Mouse (Mus musculus): ENCODE measurements at regions not wholly inside any gene's neighbourhood (a gene's known extent, or its start where the extent isn't known, plus 50 kb on each side); places are given as distances from the start of the nearest gene placed in this dataset.

DNA sequence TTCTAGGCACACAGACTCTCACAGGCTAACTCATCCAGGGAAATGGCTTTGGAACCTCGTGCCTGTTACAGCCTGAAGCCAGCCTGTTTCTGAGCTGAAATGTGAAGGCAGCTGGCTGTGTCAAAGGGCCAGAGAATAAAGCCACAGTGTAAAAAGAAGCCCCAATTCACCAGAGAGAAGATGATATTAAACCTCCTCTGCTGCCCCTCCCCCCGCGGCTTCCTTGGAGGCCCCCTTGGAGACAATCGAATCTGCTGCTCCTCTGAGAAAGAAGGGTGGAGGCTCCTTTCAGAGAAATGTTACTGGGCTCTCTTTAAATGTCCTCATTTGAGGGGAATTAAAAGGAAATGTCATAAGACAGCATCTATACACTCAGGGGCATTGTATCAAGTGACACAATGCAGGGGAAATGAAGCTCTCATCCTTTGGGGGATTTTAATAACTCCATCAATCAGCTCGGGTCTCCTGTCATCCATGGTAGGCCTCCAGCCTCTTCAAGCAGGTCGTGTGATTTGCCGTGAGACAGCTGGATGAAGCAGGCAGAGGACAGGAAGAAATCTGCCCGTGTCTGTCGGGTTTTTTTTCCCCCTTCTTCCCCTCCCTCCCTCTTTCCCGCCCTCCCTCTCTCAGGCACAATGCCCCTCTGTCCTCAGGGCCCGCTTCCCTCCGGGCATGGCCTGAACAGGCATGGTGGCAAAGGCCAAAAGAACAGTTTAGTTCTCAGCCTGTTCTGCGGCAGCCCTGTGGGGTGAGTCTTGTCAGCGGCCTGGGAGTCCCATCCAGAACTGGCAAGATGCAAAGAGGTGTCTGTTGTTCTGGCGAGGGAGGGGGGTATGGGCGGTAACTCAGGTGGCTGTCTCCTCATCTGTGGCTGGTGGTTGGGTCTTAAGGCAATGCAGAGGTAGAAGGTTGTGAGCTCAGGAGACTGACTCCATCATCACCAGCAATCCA lies 372.6 kb downstream of the Cog6 start:
- DNase-seq (ENCODE audit: low read depth, low spot score) = no peak

DNA sequence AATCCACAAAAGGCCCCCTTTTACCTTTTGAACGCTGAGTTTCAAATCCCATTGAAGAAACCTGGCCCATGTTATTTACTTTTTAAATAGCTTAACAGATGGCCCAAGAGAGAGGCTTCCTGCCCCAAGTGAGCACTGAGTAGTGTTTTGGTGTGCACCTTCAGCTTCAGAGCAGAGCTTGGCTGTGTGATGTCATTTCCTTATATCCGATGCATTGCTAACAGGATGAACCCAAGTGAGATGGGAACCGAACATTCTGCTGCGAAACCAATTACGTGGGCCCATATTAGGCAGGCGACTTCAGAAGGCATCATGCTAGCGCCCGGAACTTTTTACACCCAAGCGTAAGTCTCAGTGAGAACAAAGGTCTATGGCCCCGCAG lies 373.2 kb downstream of the Cog6 start:
- DNase-seq (ENCODE audit: low read depth, low spot score) = no peak

DNA sequence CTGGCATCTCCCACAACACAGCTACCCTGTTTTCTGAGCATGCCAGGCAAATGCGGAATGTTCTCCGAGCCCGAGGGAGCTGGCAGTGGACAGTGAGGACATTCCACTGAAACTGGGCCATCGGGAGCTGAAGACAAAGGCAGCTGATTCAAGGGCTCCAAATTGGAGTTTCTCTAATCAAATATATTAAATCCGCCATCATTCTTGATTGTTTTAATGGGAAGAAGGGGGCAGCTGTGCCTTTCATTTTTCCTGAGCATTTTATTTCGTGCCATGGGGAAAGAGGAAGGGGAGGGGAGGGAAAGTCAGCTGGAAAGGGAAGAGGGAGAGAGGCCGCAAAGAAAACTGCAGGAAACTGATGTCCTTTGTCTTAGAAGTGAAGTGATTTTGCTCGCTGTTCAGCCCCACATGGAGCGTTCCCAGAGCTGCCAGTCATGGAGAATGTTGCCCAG lies 373.9 kb downstream of the Cog6 start:
- no peak for DNase-seq (ENCODE audit: low read depth, low spot score)

DNA sequence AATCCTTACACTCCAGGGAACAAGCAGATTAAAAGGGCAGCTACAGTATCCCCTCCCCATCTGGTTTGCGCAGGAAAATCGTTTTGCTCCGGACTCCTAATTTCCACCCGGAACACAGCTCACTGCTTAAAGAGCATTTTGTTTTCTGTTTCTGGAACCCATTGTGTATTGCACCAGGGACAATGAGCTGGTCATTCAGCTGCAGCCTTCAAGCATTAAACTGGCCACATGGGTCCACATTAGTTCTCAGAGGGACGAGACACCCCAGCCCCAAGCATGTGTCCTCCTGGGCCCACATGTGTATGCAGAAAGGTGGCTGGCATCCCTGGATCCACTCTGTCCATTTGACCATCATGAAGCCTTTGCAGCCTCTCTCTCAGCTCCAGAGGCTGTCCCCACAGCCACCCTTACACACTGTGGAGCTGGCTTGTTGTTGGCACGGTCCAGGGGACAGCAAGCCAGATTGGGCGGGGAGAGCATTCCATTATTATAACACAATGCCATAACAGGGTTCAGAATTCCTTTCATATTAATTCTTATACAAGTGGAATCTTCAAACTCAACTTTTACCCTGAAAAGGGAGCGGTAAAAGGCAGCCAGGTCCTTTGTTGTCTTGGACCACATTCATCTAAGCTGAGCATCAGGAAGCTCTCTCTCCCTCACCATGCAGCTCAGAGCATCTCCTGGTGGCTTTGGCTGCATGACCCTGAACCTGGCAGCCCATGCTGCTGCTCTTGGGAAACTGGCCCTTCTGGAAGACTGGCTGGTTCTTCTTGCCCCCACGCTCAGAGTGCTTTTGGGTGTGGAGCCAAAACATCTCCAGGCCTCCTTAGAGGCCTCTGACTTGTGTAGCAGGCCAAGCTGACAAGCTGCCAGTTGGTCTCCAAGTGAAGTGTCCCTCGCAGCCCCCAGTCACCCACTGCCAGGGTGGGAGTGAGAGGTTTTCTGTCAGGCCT lies 373.4 kb downstream of the Foxo1 start:
- DNase-seq (ENCODE audit: low read depth, low spot score) = no peak

DNA sequence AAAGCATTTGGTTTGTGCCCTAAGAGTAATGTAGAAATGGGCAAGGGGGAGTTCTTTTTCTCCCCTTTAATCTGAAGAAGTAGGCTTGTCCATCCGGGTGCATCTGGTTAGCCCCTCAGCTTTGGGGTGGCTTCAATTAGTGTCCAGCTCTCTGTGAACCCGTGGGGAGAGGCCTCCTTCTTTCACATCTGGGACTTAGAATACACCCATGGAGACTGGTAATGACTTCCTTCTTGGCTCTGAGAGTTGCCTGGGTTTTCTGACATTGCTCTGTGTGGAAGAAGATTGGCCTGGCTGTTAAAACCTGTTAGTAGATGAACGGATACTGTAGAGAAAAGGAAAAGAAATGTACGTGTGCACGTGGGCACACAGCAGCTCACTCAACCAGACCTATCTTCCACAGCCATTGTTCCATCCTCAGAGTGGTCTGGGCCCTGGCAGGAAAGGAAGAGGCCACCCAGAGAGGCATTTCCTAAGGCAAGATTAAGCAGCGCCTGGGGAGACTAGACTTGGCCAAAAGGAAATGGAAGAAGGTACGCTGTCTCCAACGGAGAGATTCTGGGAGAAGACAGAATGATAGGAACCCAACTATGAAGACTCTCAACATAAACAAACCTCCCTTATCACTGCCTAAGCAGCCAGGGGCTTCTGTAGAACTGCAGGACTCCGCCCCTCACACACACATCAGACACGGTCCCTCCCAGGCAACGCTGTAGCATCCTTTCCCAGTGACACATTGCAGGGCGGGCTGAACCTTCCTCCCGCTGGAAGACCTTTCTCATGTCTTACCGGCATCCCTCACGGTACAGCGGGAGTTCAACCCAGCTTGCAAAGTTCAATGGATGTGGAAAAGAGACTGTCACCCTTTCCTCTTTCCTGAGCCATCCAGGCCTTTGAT lies 372.4 kb downstream of the Foxo1 start:
- no peak for DNase-seq (ENCODE audit: low read depth, low spot score)

DNA sequence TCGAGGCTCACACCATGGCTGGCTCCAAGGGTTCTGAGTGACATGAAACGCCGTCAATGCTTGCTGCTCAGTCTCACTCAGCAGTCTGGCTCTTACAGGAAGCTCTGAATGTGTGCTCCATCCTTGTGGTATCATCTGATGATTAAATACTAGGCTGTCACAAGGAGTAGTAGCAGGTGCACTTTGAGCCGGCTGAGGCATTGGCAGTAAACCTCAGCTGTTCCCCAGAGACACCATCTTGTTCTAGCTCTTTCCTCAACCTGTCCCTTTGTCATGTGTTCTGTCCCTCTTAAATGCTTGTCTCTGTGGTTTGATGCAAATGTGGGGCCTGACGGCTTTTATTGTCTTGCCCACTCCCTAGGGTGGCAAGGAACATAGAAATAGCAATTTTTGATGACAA lies 370.7 kb downstream of the Foxo1 start:
- DNase-seq (ENCODE audit: low read depth, low spot score) = no peak

DNA sequence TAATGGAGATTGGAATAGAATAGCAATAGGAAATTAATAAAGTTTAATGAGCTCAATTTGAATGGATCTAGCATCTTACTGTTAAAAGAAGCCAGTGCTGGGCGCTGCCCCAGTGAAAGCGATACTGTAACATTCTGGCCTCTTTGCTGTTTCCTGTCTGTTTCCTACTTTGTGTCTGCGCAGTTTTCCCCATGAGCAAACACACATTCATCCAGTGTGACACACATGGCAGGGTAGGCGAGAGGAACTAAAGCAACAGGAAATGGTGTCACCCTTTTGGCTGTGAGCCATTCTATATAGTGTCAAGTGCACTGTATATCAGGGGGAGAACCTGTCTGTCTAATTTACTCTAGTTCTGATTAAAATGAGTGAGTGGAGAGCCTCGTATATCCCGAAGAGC lies 366.2 kb downstream of the Foxo1 start:
- no peak for DNase-seq (ENCODE audit: low read depth, low spot score)

DNA sequence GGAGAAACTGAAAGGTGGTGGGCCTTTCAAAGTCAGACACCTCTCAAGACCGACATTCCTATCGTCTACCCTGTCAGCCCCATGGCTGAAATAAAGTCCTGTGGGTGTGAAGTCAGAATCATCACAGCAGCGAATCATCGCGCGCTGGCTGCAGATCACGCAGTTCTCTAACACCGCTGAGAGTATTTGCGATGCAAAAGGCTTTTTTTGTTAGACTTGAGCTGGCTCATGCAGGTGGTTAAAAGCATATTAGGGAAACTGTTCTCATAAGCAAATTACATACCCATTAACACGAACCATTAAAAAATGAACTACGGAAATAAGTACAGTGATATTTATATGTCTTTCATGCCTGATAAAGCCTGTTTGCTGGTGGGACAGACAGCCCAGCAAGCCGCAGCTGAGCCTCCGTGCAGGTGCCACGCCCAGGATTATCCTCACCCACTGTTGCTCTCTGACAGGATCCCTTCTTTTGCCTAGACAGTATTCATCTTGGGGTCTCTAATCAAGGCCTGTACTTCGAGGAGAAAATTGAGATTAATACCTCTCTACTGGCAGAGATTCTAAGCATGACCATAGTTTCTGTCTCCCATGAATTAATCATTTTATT lies 365.5 kb downstream of the Foxo1 start:
- no peak for DNase-seq (ENCODE audit: low read depth, low spot score)

DNA sequence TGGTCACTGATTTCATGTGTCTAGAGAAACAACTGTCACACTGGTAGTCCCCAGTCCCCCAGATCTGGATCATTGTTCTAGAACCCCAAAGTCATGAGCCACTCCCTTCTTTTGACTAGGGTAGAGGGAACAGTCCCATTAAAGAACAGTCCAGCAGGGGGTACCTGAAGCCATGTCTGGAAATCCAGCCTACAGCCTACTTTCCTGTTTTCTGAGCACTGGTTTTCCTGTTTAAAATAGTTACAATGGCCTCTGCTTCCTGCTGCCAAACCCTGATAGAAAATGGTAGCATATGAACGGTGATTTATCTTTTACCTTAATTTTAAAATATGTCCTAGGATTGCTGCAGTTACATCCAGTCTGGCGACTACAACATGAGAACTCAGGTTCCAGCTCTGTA lies 364.5 kb downstream of the Foxo1 start:
- no peak for DNase-seq (ENCODE audit: low read depth, low spot score)

DNA sequence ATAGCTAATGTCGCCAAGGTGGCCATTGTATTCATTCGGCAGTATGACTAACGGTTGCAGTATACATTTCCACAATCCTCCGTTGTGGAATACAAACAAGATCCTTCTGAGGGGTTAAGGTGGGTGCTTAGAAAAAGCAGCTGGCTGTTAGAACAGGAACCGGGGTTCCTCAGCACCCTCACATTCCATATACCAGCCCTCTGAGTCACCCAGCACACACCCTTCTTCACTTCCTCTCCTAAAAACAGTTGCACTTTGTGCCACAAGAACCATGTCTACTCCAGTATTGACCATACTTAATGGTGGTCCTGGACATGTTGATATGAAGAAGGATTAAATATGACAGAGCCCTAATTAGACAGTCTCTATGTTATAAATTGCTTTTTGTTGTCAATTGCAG lies 362.1 kb downstream of the Foxo1 start:
- no peak for DNase-seq (ENCODE audit: low read depth, low spot score)

DNA sequence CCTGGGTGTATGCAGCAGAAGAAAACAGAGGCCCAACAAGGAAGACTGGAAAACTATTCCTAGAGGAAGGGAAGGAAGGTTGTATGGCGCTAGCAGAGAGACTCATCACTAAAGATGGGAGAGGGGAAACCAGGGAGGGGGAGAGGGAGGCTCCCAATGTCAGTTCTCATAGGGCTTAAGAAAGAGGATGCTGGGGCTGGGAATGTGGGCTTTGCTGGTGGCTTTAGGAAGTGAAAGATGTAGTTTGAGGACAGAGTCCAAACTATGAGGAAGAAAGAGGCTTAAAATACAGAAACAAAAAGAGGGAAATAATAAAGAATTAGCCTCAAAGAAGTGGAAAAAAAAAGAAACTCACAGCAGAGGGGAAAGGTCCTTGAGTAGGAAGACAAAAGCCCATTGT lies 357.0 kb downstream of the Foxo1 start:
- no peak for DNase-seq (ENCODE audit: low read depth, low spot score)

DNA sequence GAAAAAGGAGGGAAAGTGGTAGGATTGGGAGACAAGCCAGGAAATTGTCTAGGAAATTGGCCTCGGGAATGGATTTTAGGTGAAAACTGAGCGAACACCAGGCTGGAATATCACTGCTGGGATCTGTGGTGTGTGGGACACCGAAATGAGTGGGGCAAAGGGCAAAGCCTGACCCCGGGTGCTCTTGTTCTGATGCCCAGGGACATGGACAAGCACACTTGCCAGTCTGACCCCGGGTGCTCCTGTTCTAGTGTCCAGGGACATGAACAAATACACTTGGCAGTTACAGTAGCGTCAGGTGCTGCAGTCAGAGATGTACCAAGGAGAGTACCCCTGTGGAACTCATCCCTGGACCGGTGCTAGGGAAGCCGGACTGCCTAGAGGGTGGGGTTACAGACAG lies 354.4 kb downstream of the Foxo1 start:
- no peak for DNase-seq (ENCODE audit: low read depth, low spot score)

DNA sequence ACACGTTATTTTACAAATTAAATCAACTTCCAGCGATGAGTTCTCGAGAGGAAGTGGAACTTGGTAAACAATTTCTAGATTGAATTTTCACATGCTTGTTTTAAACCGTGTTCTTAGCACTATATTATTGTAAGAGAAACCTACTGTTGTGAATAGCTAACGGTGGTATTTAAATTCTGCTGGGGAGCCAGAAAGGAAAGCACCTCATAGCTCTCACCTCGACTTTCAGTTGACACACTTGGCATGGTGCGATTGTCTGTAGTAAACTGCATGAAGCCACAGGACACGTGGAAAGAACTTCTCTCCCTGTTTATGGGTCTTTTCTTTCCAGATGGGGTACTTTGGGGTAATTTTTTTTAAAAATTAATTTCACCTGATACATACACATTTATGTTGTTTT lies 353.8 kb downstream of the Foxo1 start:
- DNase-seq (ENCODE audit: low read depth, low spot score) = no peak

DNA sequence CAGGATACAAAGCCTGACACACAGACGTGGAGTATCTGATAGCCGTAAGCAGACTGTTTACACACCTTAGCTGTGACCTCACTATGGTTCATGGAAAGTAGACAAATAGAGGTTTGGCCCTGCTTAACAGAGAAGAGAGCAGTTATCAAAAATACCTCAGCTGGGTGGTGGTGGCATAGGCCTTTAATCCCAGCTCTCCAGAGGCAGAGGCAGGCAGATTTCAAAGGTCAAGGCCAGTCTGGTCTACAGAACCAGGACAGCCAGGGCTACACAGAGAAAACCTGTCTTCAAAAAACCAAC lies 350.7 kb downstream of the Foxo1 start:
- no peak for DNase-seq (ENCODE audit: low read depth, low spot score)

DNA sequence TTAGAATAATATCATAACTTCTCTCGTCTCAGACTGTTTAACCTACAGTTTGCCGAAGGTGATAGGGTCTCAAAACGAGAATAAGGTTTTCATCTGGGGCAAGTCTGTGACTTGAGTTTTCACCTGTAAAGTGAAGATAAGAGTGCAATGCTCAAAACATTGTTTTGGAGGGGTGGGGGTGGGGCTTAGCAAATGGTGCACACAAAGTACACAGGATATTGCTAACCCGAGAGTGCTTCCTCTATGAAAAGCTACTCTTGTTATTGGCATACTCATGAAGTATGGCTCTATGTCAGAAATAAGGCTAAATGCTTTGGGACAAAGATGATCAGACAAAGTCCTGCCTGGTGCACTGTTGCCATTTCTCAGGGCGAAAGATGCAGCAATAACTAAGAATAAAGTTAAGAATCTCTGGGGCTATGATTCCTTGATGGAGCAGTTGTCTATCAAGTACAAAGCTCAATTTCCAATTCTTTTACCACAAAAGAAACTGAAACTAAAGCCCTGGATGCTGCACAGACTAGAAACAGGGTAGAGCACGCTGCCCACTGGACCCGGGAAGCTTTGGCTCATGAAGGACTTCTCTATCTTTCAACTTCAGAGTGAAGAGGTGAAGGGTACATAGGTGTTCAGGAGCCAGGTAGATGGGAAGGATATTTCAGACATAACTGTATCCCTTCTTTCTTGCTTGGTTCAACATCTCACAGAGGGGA lies 350.2 kb downstream of the Foxo1 start:
- no peak for DNase-seq (ENCODE audit: low read depth, low spot score)

DNA sequence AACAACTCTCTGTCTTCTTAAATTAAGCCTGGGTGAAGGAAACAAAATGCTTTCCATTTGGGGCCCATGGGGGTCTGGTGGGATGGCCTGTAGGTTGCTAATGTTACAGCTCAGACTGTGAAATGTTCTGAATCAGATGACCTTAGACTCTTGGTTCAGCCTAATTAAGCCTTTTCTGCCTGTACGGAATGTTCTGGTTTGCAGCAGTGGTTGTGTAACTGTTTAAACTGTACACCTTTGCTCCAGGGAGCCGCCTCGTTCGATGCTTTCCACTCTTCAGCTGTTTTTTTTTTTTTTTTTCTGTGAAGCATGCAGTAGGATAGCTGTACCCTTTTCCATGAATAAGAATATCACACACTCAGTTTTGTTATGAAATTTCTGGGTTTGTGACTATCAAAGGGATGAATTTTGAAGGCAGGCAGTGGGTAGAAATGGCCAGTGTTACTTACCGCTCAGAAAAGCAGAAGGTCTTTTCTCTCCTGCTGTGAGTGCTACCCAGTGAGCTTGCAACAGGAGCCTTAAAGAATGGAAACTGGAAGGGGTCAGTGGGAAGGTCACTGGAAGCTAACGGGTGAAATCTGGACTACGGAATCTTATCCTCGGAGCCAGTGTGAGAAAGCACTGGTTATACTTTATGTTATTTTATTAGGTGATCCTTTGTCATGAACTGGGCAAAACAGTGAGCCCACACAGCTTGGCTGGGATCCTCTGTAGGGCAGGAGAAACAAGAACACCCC lies 349.4 kb downstream of the Foxo1 start:
- DNase-seq (ENCODE audit: low read depth, low spot score) = no peak

DNA sequence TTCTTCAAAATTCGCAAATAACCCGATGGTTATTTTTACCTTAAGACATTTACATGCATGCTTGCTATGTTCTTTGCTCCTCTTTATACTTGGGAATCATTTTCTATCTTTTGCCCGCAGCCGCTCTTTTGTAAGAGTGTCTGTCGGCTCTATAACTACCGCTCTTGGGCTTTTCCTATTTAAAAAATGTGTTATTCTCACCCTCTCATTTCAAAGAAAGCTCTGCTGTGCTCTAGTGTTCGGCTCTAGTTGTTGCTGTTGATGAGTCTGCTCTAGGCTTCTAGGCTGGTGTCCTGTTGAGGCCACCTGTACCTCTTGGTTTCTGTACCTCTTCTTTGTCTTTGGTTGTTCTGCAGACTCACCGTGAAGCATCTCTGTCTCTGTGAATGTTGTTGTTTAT lies 343.7 kb downstream of the Foxo1 start:
- no peak for DNase-seq (ENCODE audit: low read depth, low spot score)

DNA sequence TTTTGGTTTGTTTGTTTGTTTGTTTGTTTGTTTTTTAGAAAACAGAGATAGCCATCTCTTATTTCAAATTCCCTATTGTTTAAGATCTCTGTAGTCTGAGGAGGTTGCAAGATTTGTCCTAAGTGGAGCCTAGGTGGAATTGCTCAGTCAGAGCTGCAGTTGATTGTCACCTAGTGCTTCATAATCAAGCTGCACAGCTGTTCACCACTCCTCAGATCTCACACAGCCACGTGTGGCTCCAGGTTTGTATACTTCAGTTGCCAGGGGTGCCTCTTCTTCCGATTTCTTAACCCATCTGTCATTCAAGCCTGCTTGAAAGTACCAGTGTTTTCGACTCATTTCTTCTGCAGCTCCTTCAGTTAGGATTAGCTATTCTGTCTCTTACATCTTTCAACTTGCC lies 342.3 kb downstream of the Foxo1 start:
- DNase-seq (ENCODE audit: low read depth, low spot score) = no peak

DNA sequence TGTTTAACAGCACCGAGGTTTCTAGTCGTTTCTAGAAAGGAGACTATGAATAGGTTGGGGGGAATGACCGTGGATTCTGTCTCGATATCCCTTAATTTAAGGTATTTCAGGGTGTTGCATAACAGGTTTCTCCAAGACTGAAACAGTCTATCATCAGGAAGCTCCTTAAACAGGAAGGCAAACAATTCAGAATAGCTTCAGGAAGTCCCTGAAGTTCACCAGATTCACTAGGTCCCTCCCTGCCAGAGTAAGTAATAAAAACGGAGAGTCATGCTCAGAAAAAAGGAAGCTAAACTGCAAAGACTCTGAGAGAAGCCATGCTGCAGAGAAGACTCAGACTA lies 339.9 kb downstream of the Foxo1 start:
- no peak for DNase-seq (ENCODE audit: low read depth, low spot score)

All from brain, embryonic 18.5 days (tissue).